ENCODE assay signal across 19 mouse cellular contexts in genomic region chr8:47590400-47590799, GRCm38 (mm10). TPM values are rescaled to one million over a fixed set of nuclear protein-coding genes. Genes with fewer than 3 reads are reported as not detected.
A peak's percentile ranks its signal among the peaks of the same experiment; 100 is the strongest.
DNase-seq lines count a peak whose midpoint lies in the region; ATAC-seq lines count a peak whose summit lies in the region.
"Had no signal": no experiment of that assay in that cellular context is flagged by ENCODE, and none has a peak within 500 bp of the region (broad histone marks: within the 10 kb centered on the region; RNA-seq: fewer than 3 reads in every experiment).

No protein-coding gene starts in this region.

- H3K9me3 ChIP-seq in neural tube, embryonic 13.5 days: no peaks in the 10 kb centered on the region
- H3K9me3 ChIP-seq in hindbrain, embryonic 13.5 days: no peaks in the 10 kb centered on the region
- no peaks in the 10 kb centered on the region for H3K9me3 ChIP-seq in midbrain, embryonic 13.5 days
- no peaks in the 10 kb centered on the region for H3K9me3 ChIP-seq in heart, embryonic 11.5 days (replicated peaks; ENCODE audit: control insufficient read depth, low read length)
- H3K9me3 ChIP-seq: embryonic facial prominence, embryonic 13.5 days; kidney, embryonic 15.5 days; limb, embryonic 10.5 days; liver, embryonic 12.5 days had no signal

- H3K27ac ChIP-seq in neural tube, embryonic 13.5 days (replicated peaks): 0 out of 2 replicates have a peak overlapping the region, but pooled peaks have one; percentile 18
- H3K27ac ChIP-seq in hindbrain, embryonic 13.5 days: peak overlapping the region; percentile 42; the same call in 1 of the 2 replicates
- H3K27ac ChIP-seq in midbrain, embryonic 13.5 days: peak overlapping the region; percentile 61
- no peak overlapping the region for H3K27ac ChIP-seq in heart, embryonic 11.5 days (ENCODE audit: low read depth, low read length)
- H3K27ac ChIP-seq: embryonic facial prominence, embryonic 13.5 days; gastrocnemius, adult 2 months; kidney, embryonic 15.5 days; limb, embryonic 10.5 days; liver, embryonic 12.5 days; macrophage had no signal

- no peaks in the 10 kb centered on the region for H3K27me3 ChIP-seq in neural tube, embryonic 13.5 days
- no peaks in the 10 kb centered on the region for H3K27me3 ChIP-seq in hindbrain, embryonic 13.5 days
- no peaks in the 10 kb centered on the region for H3K27me3 ChIP-seq in midbrain, embryonic 13.5 days
- no peaks in the 10 kb centered on the region for H3K27me3 ChIP-seq in heart, embryonic 11.5 days (ENCODE audit: control insufficient read depth, insufficient read depth, low read length)
- H3K27me3 ChIP-seq: embryonic facial prominence, embryonic 13.5 days; kidney, embryonic 15.5 days; liver, embryonic 12.5 days had no signal

- H3K4me3 ChIP-seq in neural tube, embryonic 13.5 days: no peak overlapping the region
- no peak overlapping the region for H3K4me3 ChIP-seq in hindbrain, embryonic 13.5 days
- 0 out of 2 replicates have a peak overlapping the region, but pooled peaks have one; percentile 7 for H3K4me3 ChIP-seq in midbrain, embryonic 13.5 days (replicated peaks)
- no peak overlapping the region for H3K4me3 ChIP-seq in heart, embryonic 11.5 days (ENCODE audit: low read depth, low read length)
- H3K4me3 ChIP-seq: embryonic facial prominence, embryonic 13.5 days; gastrocnemius, adult 2 months; kidney, embryonic 15.5 days; limb, embryonic 10.5 days; liver, embryonic 12.5 days had no signal

- H3K9ac ChIP-seq in neural tube, embryonic 13.5 days: no peak overlapping the region
- peak overlapping the region; percentile 59; the same call in 1 of the 2 replicates for H3K9ac ChIP-seq in hindbrain, embryonic 13.5 days
- H3K9ac ChIP-seq in midbrain, embryonic 13.5 days (replicated peaks): no peak overlapping the region
- H3K9ac ChIP-seq in heart, embryonic 11.5 days (ENCODE audit: low read depth, low read length): no peak overlapping the region
- H3K9ac ChIP-seq: embryonic facial prominence, embryonic 13.5 days; kidney, embryonic 15.5 days; liver, embryonic 12.5 days; lung, embryonic 14.5 days had no signal

- H3K36me3 ChIP-seq in neural tube, embryonic 13.5 days: no peaks in the 10 kb centered on the region
- H3K36me3 ChIP-seq in hindbrain, embryonic 13.5 days: no peaks in the 10 kb centered on the region
- no peaks in the 10 kb centered on the region for H3K36me3 ChIP-seq in midbrain, embryonic 13.5 days
- no peaks in the 10 kb centered on the region for H3K36me3 ChIP-seq in heart, embryonic 11.5 days (ENCODE audit: control insufficient read depth, insufficient read depth, low read length)
- H3K36me3 ChIP-seq: embryonic facial prominence, embryonic 13.5 days; kidney, embryonic 15.5 days; limb, embryonic 10.5 days; liver, embryonic 12.5 days had no signal

- H3K4me2 ChIP-seq in neural tube, embryonic 13.5 days: no peak overlapping the region
- peak overlapping the region; percentile 39 for H3K4me2 ChIP-seq in hindbrain, embryonic 13.5 days
- H3K4me2 ChIP-seq in midbrain, embryonic 13.5 days (replicated peaks): peak overlapping the region; percentile 19; the same call in 1 of the 2 replicates
- no peak overlapping the region for H3K4me2 ChIP-seq in heart, embryonic 11.5 days
- H3K4me2 ChIP-seq: embryonic facial prominence, embryonic 13.5 days; kidney, embryonic 15.5 days; liver, embryonic 12.5 days; lung, embryonic 14.5 days had no signal

- ATAC-seq in neural tube, embryonic 13.5 days (ENCODE audit: low read depth): no peak
- ATAC-seq in hindbrain, embryonic 13.5 days (ENCODE audit: low FRiP score): 0 out of 2 replicates have a peak, but pooled peaks have one; percentile 32
- ATAC-seq in midbrain, embryonic 13.5 days: peak; percentile 81
- ATAC-seq in heart, embryonic 11.5 days (replicated peaks; ENCODE audit: insufficient number of reproducible peaks, low FRiP score, low TSS enrichment): no peak
- ATAC-seq: liver, embryonic 12.5 days had no signal

- 68% methylated on average over 10 of the region's 10 CpGs for WGBS in neural tube, embryonic 13.5 days
- WGBS in hindbrain, embryonic 13.5 days: 39% methylated on average over 10 of the region's 10 CpGs
- 41% methylated on average over 10 of the region's 10 CpGs for WGBS in midbrain, embryonic 13.5 days
- 84% methylated on average over 10 of the region's 10 CpGs for WGBS in heart, embryonic 11.5 days (ENCODE audit: insufficient replicate concordance)

- peaks cover 5% of the 10 kb centered on the region for H3K4me1 ChIP-seq in neural tube, embryonic 13.5 days (replicated peaks)
- peaks cover 6% of the 10 kb centered on the region for H3K4me1 ChIP-seq in hindbrain, embryonic 13.5 days (replicated peaks)
- H3K4me1 ChIP-seq in midbrain, embryonic 13.5 days (replicated peaks): peaks cover 9% of the 10 kb centered on the region; the same call in 1 of the 2 replicates
- 0 out of 2 replicates have a peak, but pooled peaks cover 4% of the 10 kb centered on the region for H3K4me1 ChIP-seq in heart, embryonic 11.5 days (ENCODE audit: control insufficient read depth, insufficient read depth, low read length)
- H3K4me1 ChIP-seq: embryonic facial prominence, embryonic 13.5 days; kidney, embryonic 15.5 days; limb, embryonic 10.5 days; liver, embryonic 12.5 days had no signal

- no peak for DNase-seq in neural tube, embryonic 10.5 days (ENCODE audit: extremely low spot score, low spot score)
- DNase-seq in kidney, adult 11 months: no peak
- no peak for DNase-seq in liver
- no peak for DNase-seq in cerebellum, postnatal 4 days (ENCODE audit: low spot score in 2 of 2)
- DNase-seq: adrenal gland, postnatal 14 days; cerebellum, adult 2 months; gastrocnemius, adult 2 months; heart, adult 18-20 months; right cerebral cortex, adult 18-20 months had no signal

RNA-seq across cellular contexts. Expression of gene Rwdd4a, which starts 56.9 kb away (rescaled TPM):
- polyA plus RNA-seq in neural tube, embryonic 13.5 days (2015; fragmentation: Nextera tagmentation; extraction: Ambion mirVana): 31.8 and 37.5 TPM in 2 replicates
- polyA plus RNA-seq in hindbrain, embryonic 13.5 days (2015; fragmentation: Nextera tagmentation; extraction: Ambion mirVana): 37.6 and 39.4 TPM in 2 replicates
- polyA plus RNA-seq in midbrain, embryonic 13.5 days (2015; fragmentation: Nextera tagmentation; extraction: Ambion mirVana): 37.1 and 39.7 TPM in 2 replicates
- 37.9 and 42.6 TPM in 2 replicates for polyA plus RNA-seq in heart, embryonic 11.5 days (2014; fragmentation: Nextera tagmentation; extraction: Ambion mirVana)

RNA-seq across cellular contexts. Expression of gene Trappc11, which starts 57.1 kb away (rescaled TPM):
- polyA plus RNA-seq in neural tube, embryonic 13.5 days (2015; fragmentation: Nextera tagmentation; extraction: Ambion mirVana): 40.7 and 43.1 TPM in 2 replicates
- polyA plus RNA-seq in hindbrain, embryonic 13.5 days (2015; fragmentation: Nextera tagmentation; extraction: Ambion mirVana): 38.7 and 40.0 TPM in 2 replicates
- polyA plus RNA-seq in midbrain, embryonic 13.5 days (2015; fragmentation: Nextera tagmentation; extraction: Ambion mirVana): 41.7 and 42.4 TPM in 2 replicates
- polyA plus RNA-seq in heart, embryonic 11.5 days (2014; fragmentation: Nextera tagmentation; extraction: Ambion mirVana): 25.1 and 29.3 TPM in 2 replicates

Comparison
In these comparisons a context has a peak if more than half of its experiments do, and no peak if none do; other contexts are left out.
1. ATAC-seq: peak in hindbrain, embryonic 13.5 days (single experiment) and midbrain, embryonic 13.5 days (single experiment); none in neural tube, embryonic 13.5 days (single experiment) and heart, embryonic 11.5 days (single experiment).
2. H3K4me2 ChIP-seq: peak in hindbrain, embryonic 13.5 days (single experiment) and midbrain, embryonic 13.5 days (single experiment); none in neural tube, embryonic 13.5 days (single experiment) and heart, embryonic 11.5 days (single experiment).